Mouse (Mus musculus) limb, embryonic 15.5 days (tissue): ENCODE data around the gene Ccdc88c. TPM values are rescaled to one million over a fixed set of nuclear protein-coding genes. Genes with fewer than 3 reads are reported as not detected.

Experiments
- ATAC-seq: fragments of 200-750 bp; cut with Nextera tagmentation; 2 replicates; pipeline ENCODE4 v1.8.0; 2017; ENCODE audit warnings: low read depth, moderate TSS enrichment; ENCODE audit not compliant: insufficient number of reproducible peaks, low FRiP score, low TSS enrichment
- H3K27ac ChIP-seq: fragments of 300-500 bp; sonication (generic); 2 replicates; pipeline ENCODE4 v1.5.1; 2015; ENCODE audit warnings: moderate library complexity, mild to moderate bottlenecking, inconsistent platforms
- H3K27me3 ChIP-seq: fragments of 300-500 bp; sonication (generic); 2 replicates; pipeline ENCODE4 v1.6.1; 2015; ENCODE audit warnings: inconsistent platforms
- H3K36me3 ChIP-seq: fragments of 300-500 bp; sonication (generic); 2 replicates; pipeline ENCODE4 v1.6.1; 2015; ENCODE audit warnings: inconsistent platforms
- H3K4me1 ChIP-seq: fragments of 300-500 bp; sonication (generic); 2 replicates; pipeline ENCODE4 v1.6.1; 2015; ENCODE audit warnings: inconsistent platforms
- H3K4me2 ChIP-seq: fragments of 300-500 bp; sonication (generic); 2 replicates; pipeline ENCODE4 v1.6.1; 2015; ENCODE audit warnings: mild to moderate bottlenecking, inconsistent platforms
- H3K4me3 ChIP-seq: fragments of 300-500 bp; sonication (generic); 2 replicates; pipeline ENCODE4 v1.5.1; 2015; ENCODE audit warnings: mild to moderate bottlenecking, inconsistent platforms
- H3K9ac ChIP-seq: fragments of 300-500 bp; sonication (generic); 2 replicates; pipeline ENCODE4 v1.6.1; 2015; ENCODE audit warnings: inconsistent platforms
- H3K9me3 ChIP-seq: fragments of 300-500 bp; sonication (generic); 2 replicates; pipeline ENCODE4 v1.6.1; 2016; ENCODE audit warnings: inconsistent platforms
- WGBS: fragments of 180-500 bp; shearing (Covaris S2); methylation state at CpG from one replicate; pipeline ENCODE4 v1.1.7; 2015; 5-methylcytosine and 5-hydroxymethylcytosine counted together
- polyA plus RNA-seq: library from polyadenylated mRNA; unstranded; fragments of >200 nt; fragmentation: Nextera tagmentation; extraction: Ambion mirVana; gene quantifications from 2 replicates; pipeline ENCODE4 v1.2.1, GENCODE M21; 2015

The Ccdc88c gene
- polyA plus RNA-seq: 3.7 and 5.2 TPM in 2 replicates

DNA sequence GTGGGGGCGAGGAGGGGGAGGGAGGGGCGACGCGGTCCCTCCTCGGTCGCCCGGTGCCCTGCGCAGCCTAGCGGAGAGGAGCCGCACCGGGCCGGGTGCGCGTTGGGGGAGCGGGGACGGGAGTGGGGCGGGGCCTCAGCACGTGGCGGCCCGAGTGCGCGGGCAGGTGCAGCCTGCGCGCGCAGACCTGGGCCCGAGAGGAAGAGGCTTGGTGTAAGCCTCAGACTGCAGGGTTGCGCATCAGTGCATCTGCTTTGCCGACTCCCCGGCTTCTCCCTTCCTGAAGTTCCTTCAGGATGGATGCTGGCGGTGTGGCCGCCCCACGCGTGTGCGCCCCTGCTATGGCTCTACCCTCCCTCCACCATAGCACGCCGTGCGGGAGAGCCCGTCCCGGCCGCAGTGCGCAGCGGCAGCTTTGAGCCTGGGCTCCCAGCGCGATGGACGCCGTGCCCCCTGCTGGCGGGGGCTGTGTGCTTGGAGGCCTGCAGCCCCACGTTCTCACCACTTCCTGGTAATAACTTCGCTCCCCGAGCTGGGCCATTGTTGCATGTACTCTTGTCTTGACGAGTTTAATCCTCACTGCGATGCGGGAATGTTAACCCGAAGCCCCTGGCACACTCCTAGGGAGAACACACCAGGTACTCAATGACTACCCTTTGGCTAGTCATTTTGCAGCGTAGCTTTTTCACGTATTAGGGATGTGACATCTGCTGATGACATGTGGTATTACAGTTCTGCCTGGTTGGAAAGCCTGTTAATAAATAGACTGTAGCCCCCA is at the start of gene Ccdc88c:
TSS of gene Ccdc88c (minus strand) at position 103 of the 778 bp plus-strand sequence.
- H3K9ac ChIP-seq: peak within 1 kb of the TSS; percentile 44
- peaks cover 30% of the 10 kb centered on the region for H3K4me1 ChIP-seq
- WGBS: under 1% methylated on average over 45 of the region's 56 CpGs
- H3K36me3 ChIP-seq: no peaks in the 10 kb centered on the region
- H3K4me3 ChIP-seq: peak within 1 kb of the TSS; percentile 67
- H3K4me2 ChIP-seq: peak within 1 kb of the TSS; percentile 99
- ATAC-seq: peak; percentile 81
- H3K27ac ChIP-seq: peak within 1 kb of the TSS; percentile 61
- peaks cover 19% of the 10 kb centered on the region for H3K27me3 ChIP-seq
- H3K9me3 ChIP-seq: no peaks in the 10 kb centered on the region

DNA sequence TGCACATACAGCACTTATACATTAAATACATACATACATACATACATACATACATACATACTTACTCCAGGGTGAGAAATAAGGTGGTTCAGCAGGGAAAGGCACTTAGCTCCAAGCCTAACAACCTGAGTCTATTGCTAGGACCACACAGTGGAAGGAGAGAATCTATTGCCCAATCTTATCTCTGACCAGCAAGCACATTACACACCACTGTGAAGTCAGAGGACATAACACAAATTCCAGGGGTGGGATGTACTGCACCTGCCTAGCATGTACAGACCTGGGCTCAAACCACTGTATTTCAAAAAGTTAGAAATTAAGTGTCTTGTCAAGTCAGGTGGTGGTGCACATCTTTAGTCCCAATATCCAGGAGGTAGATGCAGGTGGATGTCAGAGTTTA is 49.1 kb upstream of the Ccdc88c start:
- Histone ChIP-seq H3K4me3 (no peak overlapping the region), H3K4me1 (peaks cover 13% of the 10 kb centered on the region), H3K36me3 (peaks cover 14% of the 10 kb centered on the region; the same call in 1 of the 2 replicates), H3K9me3 (no peaks in the 10 kb centered on the region), H3K9ac (no peak overlapping the region), H3K27me3 (no peaks in the 10 kb centered on the region), H3K4me2 (no peak overlapping the region), H3K27ac (no peak overlapping the region)
- ATAC-seq: no peak

DNA sequence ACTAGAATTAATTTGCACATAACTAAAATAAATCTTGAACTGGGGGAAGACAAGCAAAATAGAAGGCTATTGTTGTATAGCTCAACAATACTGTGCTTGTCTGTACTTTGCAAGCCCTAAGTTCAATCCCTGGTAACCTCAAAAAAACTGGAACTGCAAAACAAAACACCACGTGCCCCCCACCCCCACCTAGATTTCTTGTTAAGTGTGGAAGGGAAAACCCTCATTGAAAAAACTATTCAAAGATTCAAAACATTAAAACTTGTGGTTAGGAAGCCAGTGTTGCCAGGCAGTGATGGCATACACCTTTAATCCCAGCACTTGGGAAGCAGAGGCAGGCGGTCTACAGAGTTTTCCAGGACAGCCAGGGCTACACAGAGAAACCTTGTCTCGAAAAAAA is 46.6 kb upstream of the Ccdc88c start:
- H3K9ac ChIP-seq: no peak overlapping the region
- H3K4me2 ChIP-seq: no peak overlapping the region
- H3K27ac ChIP-seq: no peak overlapping the region
- WGBS: 89% methylated on average over 3 of the region's 3 CpGs
- H3K36me3 ChIP-seq: peaks cover 10% of the 10 kb centered on the region; the same call in 1 of the 2 replicates
- H3K4me1 ChIP-seq: peaks cover under 1% of the 10 kb centered on the region; the same call in 1 of the 2 replicates
- H3K4me3 ChIP-seq: no peak overlapping the region
- no peaks in the 10 kb centered on the region for H3K9me3 ChIP-seq
- no peaks in the 10 kb centered on the region for H3K27me3 ChIP-seq
- no peak for ATAC-seq

DNA sequence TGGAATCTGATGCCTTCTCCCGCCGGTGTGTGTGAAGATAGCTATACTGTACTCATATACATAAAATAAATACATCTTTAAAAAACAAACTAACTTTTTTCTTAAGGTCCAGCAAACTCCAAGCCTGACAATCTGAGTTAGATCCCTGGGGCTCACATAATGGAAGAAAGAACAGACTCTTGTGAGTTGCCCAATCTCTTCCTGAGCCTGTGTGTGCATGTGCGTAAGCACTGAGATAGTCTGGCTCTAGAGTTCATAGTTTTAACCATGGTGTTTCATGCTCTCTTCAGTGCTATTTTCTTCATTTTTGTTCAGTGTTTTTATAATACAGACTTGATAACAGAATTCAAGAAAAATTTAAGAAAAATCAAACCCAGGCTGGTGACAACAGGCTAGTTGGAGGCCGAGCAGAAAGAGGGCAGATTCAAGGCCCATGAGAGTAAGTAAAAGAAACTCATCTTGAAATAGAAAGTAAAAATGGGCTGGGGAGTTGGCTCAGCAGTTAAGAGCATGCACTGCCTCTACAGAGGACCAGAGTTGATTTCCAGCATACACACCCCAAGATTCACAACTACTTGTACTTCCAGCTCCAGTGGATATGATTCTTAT is 46.1 kb upstream of the Ccdc88c start:
- ATAC-seq: no peak
- no peak overlapping the region for H3K27ac ChIP-seq
- H3K9me3 ChIP-seq: no peaks in the 10 kb centered on the region
- H3K36me3 ChIP-seq: peaks cover 9% of the 10 kb centered on the region; the same call in 1 of the 2 replicates
- WGBS: 92% methylated on average over 4 of the region's 4 CpGs
- no peaks in the 10 kb centered on the region for H3K27me3 ChIP-seq
- H3K4me2 ChIP-seq: no peak overlapping the region
- no peaks in the 10 kb centered on the region for H3K4me1 ChIP-seq
- H3K4me3 ChIP-seq: no peak overlapping the region
- no peak overlapping the region for H3K9ac ChIP-seq

DNA sequence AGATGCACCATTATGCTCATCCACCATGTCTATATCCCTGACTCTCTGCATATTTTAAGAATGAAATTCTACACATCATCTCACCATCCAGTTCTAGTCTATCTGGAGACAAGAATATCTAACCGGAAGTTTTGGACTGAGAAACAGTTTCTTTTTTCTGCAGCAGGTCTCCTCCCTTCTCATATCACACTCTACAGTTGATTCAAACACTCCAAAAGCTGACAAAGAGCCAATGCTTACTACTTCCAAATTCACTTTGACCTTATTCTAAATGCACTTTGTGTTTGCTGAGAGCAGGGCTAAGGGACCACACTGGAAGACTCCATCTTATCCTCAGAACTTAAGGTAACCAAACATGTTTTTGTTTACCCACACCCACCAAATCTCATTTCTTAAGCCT is 41.0 kb upstream of the Ccdc88c start:
- Histone ChIP-seq H3K27me3 (no peaks in the 10 kb centered on the region), H3K9ac (no peak overlapping the region), H3K27ac (no peak overlapping the region), H3K4me3 (no peak overlapping the region), H3K9me3 (no peaks in the 10 kb centered on the region), H3K36me3 (peaks cover 16% of the 10 kb centered on the region; the same call in 1 of the 2 replicates), H3K4me1 (no peaks in the 10 kb centered on the region), H3K4me2 (no peak overlapping the region)
- 87% methylated on average over 1 of the region's 1 CpGs for whole genome bisulfite sequencing
- ATAC-seq: no peak

DNA sequence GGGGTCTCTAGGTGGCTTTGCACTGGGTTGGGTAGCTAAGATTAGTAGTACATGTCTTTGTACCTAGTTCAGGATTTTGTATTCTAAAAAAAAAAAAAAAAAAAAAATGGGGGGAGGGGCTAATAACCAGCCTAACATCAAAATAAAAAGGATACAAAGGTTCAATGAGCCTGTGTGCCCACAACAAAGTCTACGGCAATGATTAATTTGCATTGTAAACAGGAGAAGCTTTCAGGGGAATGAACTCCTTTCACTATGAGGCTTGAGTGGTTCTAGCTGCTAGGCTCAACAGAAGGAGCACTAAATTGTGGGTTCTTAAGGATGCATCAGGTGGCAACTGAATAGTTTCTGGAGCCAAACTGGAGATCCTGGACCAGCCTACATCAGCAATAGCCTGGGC is 37.5 kb upstream of the Ccdc88c start:
- no peak for ATAC-seq
- no peak overlapping the region for H3K4me2 ChIP-seq
- H3K36me3 ChIP-seq: peaks cover 44% of the 10 kb centered on the region
- no peak overlapping the region for H3K4me3 ChIP-seq
- H3K27me3 ChIP-seq: no peaks in the 10 kb centered on the region
- no peaks in the 10 kb centered on the region for H3K4me1 ChIP-seq
- 93% methylated on average over 1 of the region's 1 CpGs for WGBS
- H3K27ac ChIP-seq: no peak overlapping the region
- no peaks in the 10 kb centered on the region for H3K9me3 ChIP-seq
- no peak overlapping the region for H3K9ac ChIP-seq

DNA sequence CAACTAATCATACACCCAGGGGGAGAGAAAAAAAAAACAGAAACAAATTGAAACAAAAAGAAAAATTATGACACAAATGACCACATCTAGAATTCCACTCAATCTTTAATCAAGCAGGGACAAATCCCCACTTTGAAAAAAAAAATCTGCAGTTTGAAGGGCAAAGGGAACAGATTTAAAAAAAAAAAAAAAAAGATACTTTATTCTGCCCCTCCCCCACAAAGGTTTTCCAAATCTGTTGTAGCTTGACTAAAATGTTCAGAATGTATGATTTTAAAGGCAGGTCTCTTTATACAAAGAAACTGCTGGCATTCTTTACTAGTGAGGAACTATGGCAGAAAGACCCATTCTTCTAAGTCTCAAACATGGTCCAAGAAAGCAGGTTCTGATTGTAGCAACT is 11.1 kb upstream of the Ccdc88c start:
- H3K36me3 ChIP-seq: peaks cover 55% of the 10 kb centered on the region
- no peak overlapping the region for H3K9ac ChIP-seq

DNA sequence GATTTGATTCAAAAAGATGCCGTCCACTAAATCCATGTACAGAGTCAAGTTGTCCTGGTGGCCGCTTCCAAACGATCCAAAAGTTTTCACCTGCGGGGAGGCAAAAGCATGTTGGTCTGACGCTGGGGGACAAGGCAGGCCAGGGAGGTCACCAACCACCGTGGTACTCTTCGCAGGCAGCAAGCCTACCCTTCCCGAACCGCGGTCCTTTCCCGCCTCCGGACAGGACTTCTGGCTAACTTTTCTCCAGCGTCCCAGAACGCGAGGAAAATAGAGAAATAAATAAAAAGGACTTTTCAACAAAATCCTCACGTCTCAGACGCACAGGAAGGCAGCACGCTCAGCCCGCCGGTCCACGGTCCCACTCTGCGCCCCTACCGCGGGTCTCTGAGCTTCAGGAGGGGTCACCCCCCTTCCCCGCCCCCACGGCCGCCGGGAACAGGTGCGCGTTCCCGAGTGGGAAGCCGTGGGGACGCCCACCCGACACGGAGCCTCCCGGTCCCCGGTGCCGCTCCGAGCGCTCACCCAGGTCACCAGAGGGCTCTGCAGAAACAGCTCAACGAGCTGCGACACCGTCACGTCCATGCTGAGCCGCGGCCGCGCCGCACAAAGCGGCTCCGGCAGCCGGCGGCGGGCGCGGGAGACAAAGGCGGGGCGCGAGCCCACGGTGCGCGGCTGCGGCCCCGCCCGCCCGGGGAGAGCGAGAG is 456 bp downstream of the Ccdc88c start:
- peak overlapping the region; percentile 99 for H3K4me2 ChIP-seq
- under 1% methylated on average over 62 of the region's 67 CpGs for WGBS
- H3K27ac ChIP-seq: peak overlapping the region; percentile 55
- peaks cover 30% of the 10 kb centered on the region for H3K4me1 ChIP-seq
- H3K27me3 ChIP-seq: peaks cover 19% of the 10 kb centered on the region
- ATAC-seq: peak; percentile 50
- H3K9me3 ChIP-seq: no peaks in the 10 kb centered on the region
- peak overlapping the region; percentile 67 for H3K4me3 ChIP-seq
- H3K36me3 ChIP-seq: no peaks in the 10 kb centered on the region
- H3K9ac ChIP-seq: peak overlapping the region; percentile 44

More for the DNA sequence above, 11.1 kb upstream of the Ccdc88c start:
- no peaks in the 10 kb centered on the region for H3K4me1 ChIP-seq
- no peak for ATAC-seq
- no peaks in the 10 kb centered on the region for H3K9me3 ChIP-seq
- H3K4me3 ChIP-seq: no peak overlapping the region
- no peaks in the 10 kb centered on the region for H3K27me3 ChIP-seq
- no peak overlapping the region for H3K27ac ChIP-seq
- H3K4me2 ChIP-seq: no peak overlapping the region

DNA sequence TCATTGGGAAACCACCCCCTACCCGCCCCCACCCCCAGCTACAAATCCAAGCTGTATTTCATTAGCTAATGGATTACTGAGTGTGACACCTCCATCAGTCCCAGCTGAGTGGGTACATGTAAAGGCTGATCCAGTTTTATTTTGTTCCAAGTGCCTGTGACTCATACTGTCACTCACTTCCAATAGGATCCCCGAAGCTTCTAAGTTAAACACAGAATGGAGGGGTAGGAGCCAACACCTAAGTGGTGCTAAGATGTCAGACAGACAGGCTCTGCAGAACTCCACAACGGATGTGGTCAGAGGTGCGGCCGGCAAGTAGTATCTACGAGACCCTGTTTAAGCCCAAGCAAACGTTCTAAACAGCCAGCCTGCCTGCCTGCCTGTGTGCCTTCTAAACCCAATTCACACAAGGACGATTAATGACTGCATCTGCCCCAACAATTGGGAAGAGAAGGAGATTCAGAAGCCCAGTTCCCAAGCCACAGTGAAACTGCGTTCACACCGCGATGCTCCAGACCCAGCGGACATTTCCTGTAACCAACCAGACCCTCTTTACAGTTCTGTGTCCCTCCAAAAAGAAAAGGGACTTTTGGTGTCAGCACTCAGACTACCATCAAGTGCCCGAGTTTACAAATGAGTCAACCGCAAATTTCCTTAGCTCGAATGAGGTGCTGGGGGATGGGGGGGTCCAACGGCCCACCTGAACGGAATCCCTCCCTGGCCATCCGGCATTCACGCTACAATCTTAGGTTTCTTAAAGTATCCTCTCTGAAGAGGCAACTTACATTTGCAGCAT is 1.2 kb downstream of the Ccdc88c start:
- 4% methylated on average over 19 of the region's 19 CpGs for WGBS
- peak overlapping the region; percentile 67 for H3K4me3 ChIP-seq
- peak overlapping the region; percentile 99 for H3K4me2 ChIP-seq
- H3K27ac ChIP-seq: no peak overlapping the region
- H3K4me1 ChIP-seq: peaks cover 30% of the 10 kb centered on the region
- H3K9me3 ChIP-seq: no peaks in the 10 kb centered on the region
- ATAC-seq: no peak
- H3K27me3 ChIP-seq: peaks cover 19% of the 10 kb centered on the region
- H3K36me3 ChIP-seq: no peaks in the 10 kb centered on the region
- H3K9ac ChIP-seq: no peak overlapping the region

DNA sequence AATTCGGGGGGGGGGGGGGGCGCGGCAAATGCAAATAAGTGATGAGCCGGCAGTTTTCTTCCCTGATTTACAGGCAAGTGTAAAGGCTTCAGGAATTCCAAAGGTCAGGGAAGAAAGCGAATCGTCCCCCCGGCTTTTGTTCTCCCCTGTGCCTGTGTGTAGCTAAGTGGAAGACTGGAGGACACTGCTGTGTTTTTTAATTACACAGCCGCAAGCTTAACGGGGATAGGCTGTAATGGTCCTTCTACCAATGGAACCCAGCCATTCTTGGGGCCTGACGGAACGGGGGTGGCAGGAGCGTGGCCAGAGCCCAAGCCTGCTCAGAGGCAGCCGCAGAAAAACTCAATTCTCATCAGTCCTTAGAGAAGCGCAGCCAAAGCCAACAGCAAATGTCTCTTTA is 1.9 kb downstream of the Ccdc88c start:
- Histone ChIP-seq H3K4me3 (peak overlapping the region; percentile 67; the same call in 1 of the 2 replicates), H3K9me3 (no peaks in the 10 kb centered on the region), H3K4me2 (peak overlapping the region; percentile 99), H3K27ac (no peak overlapping the region), H3K27me3 (peaks cover 19% of the 10 kb centered on the region), H3K36me3 (no peaks in the 10 kb centered on the region), H3K9ac (no peak overlapping the region), H3K4me1 (peaks cover 30% of the 10 kb centered on the region)
- 10% methylated on average over 14 of the region's 14 CpGs for WGBS
- no peak for ATAC-seq

DNA sequence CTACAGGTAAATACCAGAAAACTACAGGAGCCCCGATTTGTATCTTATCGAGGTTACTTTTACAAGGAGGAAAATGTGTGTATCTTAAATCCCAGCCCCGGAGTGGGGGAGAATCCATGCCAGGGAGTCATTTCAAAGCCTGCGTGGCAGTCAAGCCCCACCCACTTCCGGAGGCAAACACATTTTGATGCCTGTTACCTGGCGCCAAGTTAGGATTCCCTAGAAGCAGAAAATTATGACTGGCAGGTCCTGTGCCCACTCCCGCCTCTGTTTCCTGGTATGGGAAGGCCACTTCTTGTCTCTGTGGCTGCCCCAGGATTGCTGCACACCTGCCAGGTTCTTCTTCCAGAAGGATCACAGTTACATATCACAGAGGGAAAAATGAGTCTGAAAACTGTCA is 2.3 kb downstream of the Ccdc88c start:
- WGBS: 42% methylated on average over 7 of the region's 7 CpGs
- Histone ChIP-seq H3K4me1 (peaks cover 30% of the 10 kb centered on the region), H3K4me3 (no peak overlapping the region), H3K4me2 (no peak overlapping the region), H3K27ac (no peak overlapping the region), H3K9ac (no peak overlapping the region), H3K27me3 (peaks cover 19% of the 10 kb centered on the region), H3K9me3 (no peaks in the 10 kb centered on the region), H3K36me3 (no peaks in the 10 kb centered on the region)
- ATAC-seq: no peak
